Mouse (Mus musculus) gastrocnemius, postnatal 36 days (tissue): ENCODE data around the gene Gm10382. TPM values are rescaled to one million over a fixed set of nuclear protein-coding genes. Genes with fewer than 3 reads are reported as not detected.
A peak's percentile ranks its signal among the peaks of the same experiment; 100 is the strongest.
"Not testable (repeated sequence)": the region's sequence is repeated elsewhere in the genome, so short reads cannot be mapped to it uniquely, and the experiment has no call there.

Source experiments
- DNase-seq, 2 experiments: peaks; one replicate each; pipeline ENCODE4 v3.0.0; 2022
- intact Hi-C: fragments of 180-260 bp; cut with DNase I; formaldehyde crosslinking; loops from one replicate; pipeline ENCODE4 v1.15.1; 2025
- total RNA-seq, 2 experiments: library from RNA; stranded (reverse); gene quantifications; 2 replicates each; pipeline ENCODE4 v1.2.3; 2021

The Gm10382 gene
- total RNA-seq, 2 experiments from 2014 or later, result 0.20 TPM; not detected in 1

- DNase-seq, result peak; percentile 38 to 58
- intact Hi-C loops, result no loop called here
These were observed 2.5 kb downstream of the Gm10382 start for GRCm38 (mm10) chr5:125391609-125392008.

GRCm38 (mm10) chr5:125392176-125392575 lies 3.1 kb downstream of the Gm10382 start:
- intact Hi-C loops, DNase-seq: not testable (repeated sequence)

- intact Hi-C loops, result no loop called here
- DNase-seq, result no peak
These were observed 3.5 kb downstream of the Gm10382 start for GRCm38 (mm10) chr5:125392618-125392976.

- peak; percentile 95 to 96 for DNase-seq
- intact Hi-C loops, result no loop called here
These were observed 4.0 kb downstream of the Gm10382 start for GRCm38 (mm10) chr5:125392977-125393621.

- intact Hi-C loops, result no loop called here
- DNase-seq, result peak in 1 of 2 experiments; percentile 49
These were observed 4.8 kb downstream of the Gm10382 start for GRCm38 (mm10) chr5:125393622-125394603.

GRCm38 (mm10) chr5:125395008-125395407 lies 5.9 kb downstream of the Gm10382 start:
- DNase-seq, result no peak
- intact Hi-C loops, result no loop called here

GRCm38 (mm10) chr5:125400903-125401302 lies 11.8 kb downstream of the Gm10382 start:
- intact Hi-C loops, result no loop called here
- no peak for DNase-seq

- no peak for DNase-seq
- intact Hi-C loops, result no loop called here
These were observed 13.4 kb downstream of the Gm10382 start for GRCm38 (mm10) chr5:125402476-125402875.

GRCm38 (mm10) chr5:125402991-125403390 lies 13.9 kb downstream of the Gm10382 start:
- intact Hi-C loops, result no loop called here
- DNase-seq, result no peak

- intact Hi-C loops, result loop anchor here (2.0 kb wide), 1 partner anchor 15 kb away; the partner anchor contains the start of gene Gm10382
- DNase-seq, result peak; percentile 47 to 56
These were observed 14.7 kb downstream of the Gm10382 start for GRCm38 (mm10) chr5:125403481-125404465.

GRCm38 (mm10) chr5:125404536-125404902 lies 15.4 kb downstream of the Gm10382 start:
- no peak for DNase-seq

GRCm38 (mm10) chr5:125404903-125405545 lies 15.9 kb downstream of the Gm10382 start:
- intact Hi-C loops, result loop anchor here (2.0 kb wide), 1 partner anchor 16 kb away; the partner anchor contains the start of gene Gm10382

More at GRCm38 (mm10) chr5:125404536-125404902, 15.4 kb downstream of the Gm10382 start:
- intact Hi-C loops, result loop anchor here (2.0 kb wide), 1 partner anchor 16 kb away; the partner anchor contains the start of gene Gm10382

GRCm38 (mm10) chr5:125405546-125406248 lies 16.6 kb downstream of the Gm10382 start:
- intact Hi-C loops, result loop anchor here (2.0 kb wide), 1 partner anchor 17 kb away; the partner anchor contains the start of gene Gm10382
- DNase-seq, result peak; percentile 74 to 86

More at GRCm38 (mm10) chr5:125404903-125405545, 15.9 kb downstream of the Gm10382 start:
- DNase-seq, result peak in 1 of 2 experiments; percentile 66

- intact Hi-C loops, result no loop called here
These were observed 17.3 kb downstream of the Gm10382 start for GRCm38 (mm10) chr5:125406322-125407016.

GRCm38 (mm10) chr5:125407020-125407830 lies 18.1 kb downstream of the Gm10382 start:
- intact Hi-C loops, result no loop called here

More at GRCm38 (mm10) chr5:125406322-125407016, 17.3 kb downstream of the Gm10382 start:
- peak in 1 of 2 experiments; percentile 66 for DNase-seq

GRCm38 (mm10) chr5:125407910-125408575 lies 18.9 kb downstream of the Gm10382 start:
- no peak for DNase-seq
- intact Hi-C loops, result no loop called here

More at GRCm38 (mm10) chr5:125407020-125407830, 18.1 kb downstream of the Gm10382 start:
- no peak for DNase-seq
